Mouse (Mus musculus) lung, postnatal 0 days (tissue): ENCODE data around the gene Fbxw5.

Experiments
- CTCF ChIP-seq: IDR thresholded peaks from 2 replicates; pipeline ENCODE4 v1.5.1; 2016; ENCODE audit warnings: antibody characterized with exemption, mild to moderate bottlenecking
- EP300 ChIP-seq: IDR thresholded peaks from 2 replicates; pipeline ENCODE4 v1.6.1; 2016; ENCODE audit warnings: antibody characterized with exemption, mild to moderate bottlenecking, control low read depth

DNA sequence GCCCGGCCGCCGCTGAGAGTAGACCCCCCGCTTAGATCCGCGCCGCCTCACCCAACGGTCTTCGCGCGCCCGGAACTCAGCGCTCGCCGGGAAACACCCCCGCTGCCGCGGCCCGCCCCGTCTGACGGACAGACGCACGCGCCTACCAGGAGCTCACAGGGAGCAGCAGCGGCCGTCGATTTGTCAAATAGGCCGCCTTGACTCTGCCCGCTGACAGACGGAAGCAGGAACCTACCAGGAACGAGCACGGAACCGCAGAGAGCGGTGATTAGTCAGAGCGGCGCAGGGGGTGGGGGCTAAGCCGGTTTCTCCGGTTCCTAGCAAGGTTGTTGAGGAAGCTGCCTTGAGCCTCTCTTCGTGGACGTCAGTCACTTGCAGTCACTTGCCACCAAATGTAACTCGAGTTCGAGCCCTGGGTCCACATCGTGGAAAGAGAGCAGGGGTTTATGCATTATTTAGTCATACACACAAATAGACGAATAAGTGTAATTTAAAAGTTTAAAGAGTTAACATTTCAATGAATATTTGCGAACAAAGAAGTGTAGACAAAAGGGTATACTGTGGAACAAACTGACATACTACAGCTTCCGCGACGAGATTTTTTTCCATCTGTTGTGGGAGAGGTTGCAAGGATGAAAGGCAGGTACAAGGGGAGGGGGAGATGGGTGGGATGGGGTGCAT is 46.4 kb downstream of the Fbxw5 start, which contains the start of gene Traf2:
- TF ChIP-seq CTCF (no peak), EP300 (no peak)
